Mouse (Mus musculus) thymus, postnatal 14 days (tissue): ENCODE measurements around the gene Exoc6.

Experiments
- DNase-seq: peaks from one replicate; pipeline ENCODE4 v3.0.0; 2021

Exoc6 gene

DNA sequence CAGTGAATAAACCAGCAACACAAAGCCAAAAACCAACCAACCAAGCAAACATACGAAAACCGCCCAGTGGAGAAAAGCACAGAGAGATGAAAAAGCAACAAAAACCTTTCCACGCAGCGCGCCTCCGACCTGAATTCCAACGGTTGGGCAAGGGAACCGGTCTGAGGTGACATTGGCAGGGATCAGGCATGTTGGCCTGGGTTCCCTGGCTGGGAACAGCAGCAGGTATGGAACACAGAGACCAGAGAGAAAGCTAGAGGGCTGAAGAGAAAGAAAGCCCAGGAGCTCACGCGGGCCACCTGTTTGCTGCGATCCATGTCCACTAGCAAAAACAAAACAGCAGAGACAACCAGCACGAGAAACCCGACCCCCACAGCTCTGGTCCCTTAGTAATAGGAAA lies 144.9 kb downstream of the Exoc6 start:
- no peak for DNase-seq

DNA sequence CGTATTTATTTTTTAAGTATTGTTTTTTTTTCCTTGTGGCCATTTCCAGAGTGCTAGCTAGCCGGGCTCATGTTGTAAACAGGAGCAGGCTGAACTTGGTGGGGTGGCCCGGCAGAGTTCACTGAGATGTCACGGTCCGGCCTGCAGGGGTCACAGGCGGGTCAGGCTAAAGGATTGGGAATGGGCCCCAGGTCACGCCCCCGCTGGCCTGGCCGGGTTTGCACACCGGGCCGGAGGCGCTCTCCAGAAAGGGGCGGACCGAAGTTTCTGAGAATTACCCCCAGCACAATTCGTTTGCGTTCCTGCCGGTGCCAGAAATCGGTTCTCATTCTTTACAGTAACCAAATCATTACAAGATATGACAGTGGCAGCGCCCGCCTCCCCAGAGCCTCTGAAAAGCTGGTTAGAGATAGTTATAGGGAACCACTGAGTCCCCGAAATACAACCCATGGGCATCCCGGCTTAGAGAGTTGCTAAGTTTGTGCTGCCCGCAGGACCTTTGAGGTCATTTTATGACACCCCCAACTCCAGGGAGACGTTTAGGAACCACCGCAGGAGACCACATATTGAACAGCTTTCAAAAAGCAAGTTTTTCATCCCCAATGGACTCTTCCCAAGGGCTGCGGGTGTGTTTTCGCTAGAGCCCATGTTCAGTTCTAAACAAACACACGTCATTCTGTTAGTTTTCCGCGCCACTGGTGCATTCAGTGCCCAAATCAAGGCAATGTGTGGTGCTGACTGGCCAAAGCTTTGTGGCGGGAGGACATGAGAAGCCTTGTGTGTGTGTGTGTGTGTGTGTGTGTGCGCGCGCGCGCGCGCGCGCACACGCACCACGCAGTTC lies 145.8 kb downstream of the Exoc6 start:
- no peak for DNase-seq

DNA sequence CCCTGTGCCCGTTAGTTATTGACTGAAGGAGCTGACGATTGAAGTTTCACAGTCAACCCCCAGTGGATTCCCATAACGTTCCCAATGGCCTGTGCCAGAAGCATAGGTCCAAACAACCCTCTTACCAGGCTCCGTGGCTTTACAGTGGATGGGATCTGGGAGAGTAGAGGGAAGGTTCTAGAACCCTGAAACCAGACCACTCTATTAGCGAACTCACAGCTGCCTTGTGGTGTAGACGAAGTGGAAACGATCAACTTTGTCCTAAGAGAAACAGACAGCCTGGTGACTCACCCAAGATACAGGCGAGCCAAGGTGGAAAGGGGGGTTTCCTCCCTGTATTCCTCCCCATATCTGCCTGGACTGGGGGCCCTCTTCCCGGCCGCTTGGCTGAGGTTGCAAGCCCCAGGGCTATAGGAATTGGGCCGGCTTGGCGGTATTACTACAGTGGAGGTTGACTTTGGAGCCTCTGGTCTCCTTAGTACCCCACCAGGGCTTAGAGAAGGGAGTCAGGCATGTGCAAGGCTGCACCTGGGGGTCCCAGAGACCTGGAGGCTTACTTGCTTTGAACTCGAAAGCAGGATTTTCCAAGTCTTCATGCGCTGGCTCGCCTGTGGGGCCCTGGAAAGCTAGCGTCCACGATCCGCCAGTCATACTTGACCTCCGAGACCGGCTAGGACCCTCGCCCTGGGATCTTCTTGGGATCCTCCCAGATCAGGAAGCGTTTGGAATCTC lies 146.6 kb downstream of the Exoc6 start:
- no peak for DNase-seq

DNA sequence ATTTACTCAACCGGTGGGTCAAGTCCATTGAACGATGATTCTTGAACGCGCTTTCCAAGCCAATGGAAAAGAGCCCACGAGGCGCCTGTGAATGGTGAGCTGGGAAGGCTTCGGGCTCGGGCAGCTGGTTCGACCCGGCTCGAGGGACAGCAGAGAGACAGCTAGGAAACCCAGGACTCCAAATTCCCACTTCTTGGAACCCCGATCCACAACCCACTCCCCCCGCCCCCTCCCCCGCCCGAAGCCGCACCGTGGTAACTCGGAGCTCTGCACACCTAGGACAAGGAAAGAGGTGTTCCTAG lies 147.1 kb downstream of the Exoc6 start:
- no peak for DNase-seq

DNA sequence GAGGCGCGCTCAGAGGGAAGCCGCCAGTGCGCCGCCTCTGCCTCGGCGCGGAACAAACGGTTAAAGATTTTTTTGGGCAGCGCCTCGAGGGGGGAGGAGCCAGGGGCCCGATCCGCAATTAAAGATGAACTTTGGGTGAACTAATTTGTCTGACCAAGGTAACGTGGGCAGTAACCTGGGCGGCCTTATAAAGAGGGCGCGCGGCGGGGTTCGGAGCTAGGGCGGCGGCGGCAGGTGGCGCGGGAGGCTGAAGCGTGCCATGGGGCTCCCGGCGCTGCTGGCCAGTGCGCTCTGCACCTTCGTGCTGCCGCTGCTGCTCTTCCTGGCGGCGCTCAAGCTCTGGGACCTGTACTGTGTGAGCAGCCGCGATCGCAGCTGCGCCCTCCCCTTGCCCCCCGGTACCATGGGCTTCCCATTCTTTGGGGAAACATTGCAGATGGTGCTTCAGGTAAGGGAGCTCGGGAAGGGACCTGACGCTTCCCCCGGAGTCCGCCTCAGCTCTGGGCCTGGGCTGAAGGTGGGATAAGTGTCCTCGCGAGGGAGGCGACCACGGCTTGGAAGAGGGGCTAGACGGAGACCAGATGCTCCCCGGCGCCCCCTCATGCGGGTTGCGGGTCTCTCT lies 147.5 kb downstream of the Exoc6 start, which contains the start of gene Cyp26a1:
Gene Cyp26a1, plus strand, starts transcription at position 148 of the 622 bp plus-strand sequence.
- DNase-seq, result no peak

DNA sequence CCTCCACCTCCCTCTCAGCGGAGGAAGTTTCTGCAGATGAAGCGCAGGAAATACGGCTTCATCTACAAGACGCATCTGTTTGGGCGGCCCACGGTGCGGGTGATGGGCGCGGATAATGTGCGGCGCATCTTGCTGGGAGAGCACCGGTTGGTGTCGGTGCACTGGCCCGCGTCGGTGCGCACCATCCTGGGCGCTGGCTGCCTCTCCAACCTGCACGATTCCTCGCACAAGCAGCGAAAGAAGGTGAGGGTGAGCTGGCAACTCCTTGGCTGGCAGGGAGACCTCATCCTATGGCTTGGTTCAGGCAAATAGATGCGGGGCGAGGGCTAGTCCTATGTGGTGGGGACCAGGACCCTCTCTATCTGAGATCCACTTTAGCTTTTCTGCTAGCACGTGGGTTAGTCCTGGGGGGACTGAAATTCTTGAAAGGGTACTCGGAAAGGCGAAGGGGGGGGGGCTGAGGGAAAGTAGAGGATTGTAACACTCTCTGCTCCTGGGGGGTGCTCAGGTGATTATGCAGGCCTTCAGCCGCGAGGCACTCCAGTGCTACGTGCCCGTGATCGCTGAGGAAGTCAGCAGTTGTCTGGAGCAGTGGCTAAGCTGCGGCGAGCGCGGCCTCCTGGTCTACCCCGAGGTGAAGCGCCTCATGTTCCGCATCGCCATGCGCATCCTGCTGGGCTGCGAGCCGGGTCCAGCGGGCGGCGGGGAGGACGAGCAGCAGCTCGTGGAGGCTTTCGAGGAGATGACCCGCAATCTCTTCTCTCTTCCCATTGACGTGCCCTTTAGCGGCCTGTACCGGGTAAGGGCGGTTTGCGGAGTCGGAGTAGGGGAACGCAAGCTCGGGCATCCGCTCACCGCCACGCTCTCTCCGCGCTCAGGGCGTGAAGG lies 148.3 kb downstream of the Exoc6 start:
- no peak for DNase-seq

DNA sequence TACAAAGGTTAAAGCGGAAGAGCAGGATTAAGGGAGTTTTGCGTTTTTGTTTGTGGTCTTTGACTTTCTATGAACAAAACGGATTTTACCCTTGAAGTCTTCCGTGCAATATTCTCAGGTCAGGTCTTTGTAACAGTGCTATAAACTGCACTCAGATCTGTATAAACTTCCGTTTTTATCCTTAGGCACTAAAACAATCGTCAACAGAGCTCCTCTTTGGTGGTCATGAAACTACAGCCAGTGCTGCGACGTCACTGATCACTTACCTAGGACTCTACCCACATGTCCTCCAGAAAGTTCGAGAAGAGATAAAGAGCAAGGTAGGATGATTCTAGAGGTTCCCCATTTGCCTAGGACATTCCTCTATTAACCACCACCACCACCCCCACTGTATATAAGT lies 149.5 kb downstream of the Exoc6 start:
- no peak for DNase-seq

DNA sequence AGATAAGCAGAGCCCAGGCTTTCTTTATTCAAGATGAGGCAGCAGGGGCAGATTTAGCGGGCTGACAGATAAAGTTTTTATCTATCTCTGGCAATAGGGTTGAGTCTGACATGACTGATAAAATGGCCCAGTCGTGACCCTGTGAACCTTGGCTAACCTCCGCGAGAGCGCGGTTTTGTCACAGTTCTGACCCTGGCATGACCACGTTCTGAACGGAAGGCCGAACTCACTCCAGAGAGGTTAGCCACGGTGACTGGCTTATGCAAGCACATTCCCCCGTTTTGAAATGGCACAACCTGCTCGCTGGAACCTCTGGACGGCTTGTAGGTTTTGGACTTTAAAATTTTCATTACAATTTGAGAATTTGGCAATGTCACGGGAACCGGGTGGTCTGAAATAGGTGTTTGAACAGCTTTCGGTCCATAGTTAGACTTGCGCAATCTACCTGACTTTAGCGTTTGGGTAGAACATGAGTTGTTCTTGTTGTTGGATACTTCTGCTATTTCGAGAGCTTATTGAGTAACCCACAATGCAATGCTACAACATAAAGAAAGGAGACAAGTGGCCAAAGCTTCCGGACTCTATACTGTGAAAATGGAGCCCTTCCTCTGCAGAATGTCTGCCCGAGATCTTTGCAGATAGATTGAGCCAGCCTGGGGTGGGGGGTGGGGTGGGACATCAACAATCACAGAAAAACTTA lies 152.3 kb downstream of the Exoc6 start:
- DNase-seq, result no peak

DNA sequence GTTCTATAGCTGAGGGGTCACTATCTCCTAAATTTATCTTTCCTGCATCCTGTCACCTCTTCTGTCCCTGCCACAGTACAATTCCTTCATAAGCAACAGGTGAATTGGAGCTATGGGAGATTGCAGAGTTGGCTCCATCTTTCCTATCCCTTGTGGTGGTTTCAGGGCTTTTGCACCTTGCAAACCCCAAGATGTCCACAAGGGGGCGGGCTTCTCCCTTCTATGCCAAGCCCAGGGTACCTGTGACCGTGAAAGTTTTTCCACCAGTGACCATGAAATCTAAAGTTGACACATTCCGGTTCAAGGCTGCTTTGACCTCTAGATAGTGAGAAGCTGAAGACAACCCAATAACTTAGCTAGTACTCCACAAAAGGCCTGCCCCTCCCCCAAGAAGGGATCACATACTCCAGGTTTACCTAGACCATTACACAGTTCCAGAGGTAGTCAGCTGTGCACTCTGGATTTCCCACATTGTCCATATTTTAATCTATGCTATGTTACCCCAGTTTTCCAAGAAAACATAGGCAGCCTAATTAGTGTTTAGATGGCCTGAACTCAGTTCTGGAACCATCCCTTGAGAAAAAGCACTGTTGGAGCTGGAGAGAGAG lies 153.8 kb downstream of the Exoc6 start:
- DNase-seq, result peak; percentile 68

DNA sequence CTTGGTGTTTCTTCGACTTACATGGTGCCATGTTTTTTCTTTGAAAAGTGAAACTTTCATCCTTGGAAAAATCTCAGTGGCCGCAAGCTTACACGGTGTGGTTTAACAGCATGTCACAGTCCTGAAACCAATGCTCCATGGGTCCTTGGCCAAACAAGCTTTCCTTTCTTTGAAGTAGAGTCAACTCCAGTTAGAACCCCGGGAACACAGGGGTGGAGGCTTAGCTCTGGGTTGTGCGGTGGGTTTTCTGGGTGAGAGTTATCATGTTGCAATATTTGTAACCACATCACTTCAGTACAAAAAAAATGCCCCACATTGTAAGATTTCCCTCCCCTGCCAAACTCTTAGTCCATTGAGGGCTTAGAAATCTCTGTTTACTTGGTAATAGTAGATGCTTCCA lies 155.5 kb downstream of the Exoc6 start:
- DNase-seq, result no peak

DNA sequence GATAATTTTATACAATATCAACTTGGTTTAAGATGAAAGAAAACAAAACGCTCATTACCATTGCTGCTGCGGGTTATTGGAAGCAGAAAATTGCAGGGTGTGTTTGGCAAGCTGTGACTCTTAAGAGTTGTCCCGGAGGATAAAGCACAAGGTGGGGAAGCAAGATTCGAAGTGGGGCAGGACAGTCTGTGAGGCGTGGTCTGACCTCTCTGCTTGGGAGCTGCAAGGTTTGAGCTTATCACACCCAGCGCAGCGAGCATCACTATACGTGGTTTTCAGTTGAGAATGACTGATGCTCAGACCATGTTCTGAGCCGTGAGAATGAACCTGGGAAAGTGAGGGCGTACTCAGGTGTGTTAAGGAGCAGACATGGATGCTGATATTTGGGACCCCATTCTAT lies 164.5 kb downstream of the Exoc6 start:
- DNase-seq, result no peak

DNA sequence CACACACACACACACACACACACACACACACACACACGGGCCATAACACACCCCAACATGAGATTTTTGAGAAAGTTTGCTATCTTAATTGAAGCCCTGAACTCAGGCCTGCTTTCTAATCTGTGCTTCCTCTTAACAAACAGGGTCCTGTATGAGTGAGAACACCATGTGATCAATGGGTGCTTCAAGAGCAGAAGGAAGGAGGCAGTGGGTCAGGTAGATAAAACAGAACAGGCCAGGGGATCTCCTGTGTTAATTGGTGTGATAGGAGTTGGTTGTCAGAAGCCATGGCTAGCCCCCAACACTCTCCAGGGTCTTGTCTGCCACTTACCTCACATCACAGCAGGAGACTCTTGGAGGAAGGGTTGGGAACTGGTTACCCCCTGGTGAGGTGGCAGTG lies 165.8 kb downstream of the Exoc6 start:
- DNase-seq, result no peak

DNA sequence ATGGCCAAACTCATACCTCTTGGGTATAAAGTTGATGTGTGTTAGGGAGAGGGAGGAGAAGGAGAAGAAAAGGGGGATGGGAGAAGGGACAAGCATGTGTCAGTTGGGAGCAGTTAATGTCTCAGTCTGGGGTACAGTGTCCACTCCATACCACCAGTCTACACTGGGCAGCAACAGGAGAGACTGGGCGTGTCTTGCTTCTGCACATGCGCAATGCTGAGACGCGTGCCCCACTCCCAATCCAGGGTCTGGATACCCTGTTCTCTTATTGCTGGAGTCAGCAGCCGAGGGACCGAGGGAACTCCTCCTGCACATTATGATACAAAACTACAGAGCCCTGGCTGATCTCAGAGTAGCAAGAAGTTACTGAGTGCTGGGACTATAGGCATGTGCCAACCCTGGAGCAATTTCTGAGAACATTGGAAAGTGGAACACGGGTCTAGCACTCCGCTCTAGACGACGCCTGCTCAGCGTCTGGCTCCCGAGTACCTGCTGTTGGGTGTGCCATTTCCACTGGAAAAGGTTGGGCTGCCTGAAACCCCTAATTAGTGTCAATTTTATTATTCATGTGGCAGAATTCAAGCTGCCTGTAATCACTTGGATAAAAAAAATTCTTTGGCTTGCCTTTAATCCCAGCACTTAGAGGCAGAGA lies 166.4 kb downstream of the Exoc6 start:
- no peak for DNase-seq

DNA sequence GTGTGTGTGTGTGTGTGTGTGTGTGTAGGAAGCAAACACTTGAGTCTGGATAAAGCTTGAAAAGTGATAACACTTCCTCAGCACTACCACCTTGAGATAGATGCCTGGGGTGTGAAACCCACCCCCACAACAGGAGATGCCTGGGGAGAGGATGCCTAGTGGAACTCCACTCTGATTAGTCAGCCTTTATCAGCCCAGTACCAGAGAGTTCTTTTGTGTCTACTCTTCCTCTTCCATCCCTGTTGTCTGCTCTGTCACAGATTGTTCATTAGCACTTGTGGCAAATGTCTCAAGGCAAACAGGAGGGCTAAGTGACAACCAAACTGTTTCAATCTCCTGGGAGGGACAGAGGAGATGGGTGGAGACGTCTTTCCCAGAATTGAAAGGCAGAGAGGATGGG lies 168.9 kb downstream of the Exoc6 start:
- DNase-seq, result no peak

DNA sequence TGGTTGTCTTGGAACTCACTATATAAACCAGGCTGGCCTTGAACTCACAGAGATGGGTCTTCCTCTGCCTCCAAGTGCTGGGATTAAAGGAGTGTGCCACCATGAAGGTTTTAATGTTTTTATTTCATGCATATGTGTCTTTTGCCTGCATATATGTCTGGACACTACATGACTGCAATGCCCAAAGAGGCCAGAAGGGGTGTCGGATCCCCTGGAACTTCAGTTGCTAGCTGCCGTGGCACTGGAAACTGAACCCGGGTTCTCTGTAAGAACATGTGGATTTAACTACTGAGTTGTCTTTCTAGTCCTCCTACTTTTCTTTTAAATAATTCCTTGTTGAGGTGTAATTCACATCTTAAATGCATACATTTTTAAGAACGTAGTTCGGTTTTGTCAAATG lies 174.4 kb downstream of the Exoc6 start:
- DNase-seq, result no peak

DNA sequence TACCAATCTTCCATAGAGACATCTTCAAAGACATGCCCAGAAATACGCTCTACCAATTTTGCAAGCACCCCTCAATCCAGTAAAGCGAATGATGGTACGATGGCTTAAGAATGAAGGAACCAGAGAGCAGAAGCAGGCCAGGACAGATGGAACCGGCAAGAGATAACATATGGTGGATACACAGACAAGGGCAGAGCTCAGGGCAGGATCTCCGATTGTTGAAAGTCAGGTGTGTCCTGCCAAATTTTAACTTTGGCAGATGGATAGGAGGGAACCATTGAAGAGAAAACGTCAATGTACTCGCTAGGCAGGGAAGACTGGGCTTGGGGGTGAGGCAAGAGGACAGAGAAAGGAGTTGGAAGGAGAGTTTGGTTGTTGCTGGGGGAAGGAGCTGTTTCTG lies 176.4 kb downstream of the Exoc6 start:
- no peak for DNase-seq

DNA sequence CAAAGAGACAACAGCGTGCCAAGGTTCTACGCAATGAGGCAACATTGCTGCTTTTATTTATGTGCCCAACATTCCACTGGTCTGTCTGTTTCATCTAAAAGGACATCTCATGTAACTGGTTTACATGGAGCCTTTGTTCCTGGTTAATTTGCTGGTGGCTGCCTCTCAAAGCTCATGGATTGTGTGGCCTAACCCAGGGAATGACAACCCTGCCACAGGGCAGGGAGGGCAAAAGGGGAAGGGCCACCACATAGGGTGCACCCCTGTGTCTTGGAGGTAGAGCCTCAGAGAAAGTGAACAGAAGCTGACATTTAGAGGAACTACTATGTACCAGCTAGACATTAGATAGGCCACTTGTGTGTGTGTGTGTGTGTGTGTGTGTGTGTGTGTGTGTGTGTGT lies 177.1 kb downstream of the Exoc6 start:
- DNase-seq, result no peak
